Mouse (Mus musculus) embryo, embryonic 11 days (tissue): Measurements from ENCODE around the gene Mgea5.
A peak's percentile ranks its signal among the peaks of the same experiment; 100 is the strongest.

ENCODE experiments used
- DNase-seq: peaks from one replicate; pipeline ENCODE4 v3.0.0-alpha.2; 2015

Mgea5 gene

DNA sequence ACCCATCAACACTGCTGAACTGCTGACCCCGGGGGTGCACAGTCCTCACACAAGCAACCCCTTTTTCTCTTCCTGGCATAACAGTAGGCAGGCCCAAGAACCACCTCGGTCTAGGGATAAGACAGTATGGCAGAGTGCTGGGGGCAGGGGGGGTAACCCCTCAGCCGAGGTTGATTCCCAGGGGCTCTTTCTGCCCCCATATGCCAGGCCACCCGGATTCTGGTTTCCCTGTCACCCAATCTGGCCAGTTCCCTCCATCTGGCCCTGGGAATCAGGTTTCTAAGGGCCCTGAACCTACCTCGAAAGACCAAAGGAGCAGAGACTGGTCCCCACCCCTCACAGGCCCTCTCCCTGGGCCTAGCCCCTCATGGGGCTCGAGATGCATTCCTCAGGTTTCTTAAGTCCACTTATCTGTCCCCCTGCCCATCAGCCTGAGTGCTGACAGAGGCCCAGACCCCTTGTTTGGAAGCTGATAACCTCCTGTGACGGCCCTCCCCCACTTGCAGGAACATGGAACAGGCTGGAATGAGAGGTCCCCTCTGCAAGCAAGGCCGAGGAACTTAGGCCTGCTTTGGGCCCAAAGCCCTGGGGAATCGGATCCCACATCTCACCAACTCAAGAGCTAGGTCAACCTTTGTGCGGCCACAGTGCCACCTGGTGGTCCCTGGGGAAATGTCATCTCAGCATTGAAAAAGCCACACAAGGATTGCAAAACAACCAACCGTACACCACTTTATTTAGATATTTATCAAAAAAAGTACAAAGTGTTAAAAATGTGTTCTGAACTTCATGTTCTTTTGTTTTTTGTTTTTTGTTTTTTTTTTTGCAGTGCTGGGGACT, 36.4 kb downstream of the Mgea5 start:
- DNase-seq = peak; percentile 86

DNA sequence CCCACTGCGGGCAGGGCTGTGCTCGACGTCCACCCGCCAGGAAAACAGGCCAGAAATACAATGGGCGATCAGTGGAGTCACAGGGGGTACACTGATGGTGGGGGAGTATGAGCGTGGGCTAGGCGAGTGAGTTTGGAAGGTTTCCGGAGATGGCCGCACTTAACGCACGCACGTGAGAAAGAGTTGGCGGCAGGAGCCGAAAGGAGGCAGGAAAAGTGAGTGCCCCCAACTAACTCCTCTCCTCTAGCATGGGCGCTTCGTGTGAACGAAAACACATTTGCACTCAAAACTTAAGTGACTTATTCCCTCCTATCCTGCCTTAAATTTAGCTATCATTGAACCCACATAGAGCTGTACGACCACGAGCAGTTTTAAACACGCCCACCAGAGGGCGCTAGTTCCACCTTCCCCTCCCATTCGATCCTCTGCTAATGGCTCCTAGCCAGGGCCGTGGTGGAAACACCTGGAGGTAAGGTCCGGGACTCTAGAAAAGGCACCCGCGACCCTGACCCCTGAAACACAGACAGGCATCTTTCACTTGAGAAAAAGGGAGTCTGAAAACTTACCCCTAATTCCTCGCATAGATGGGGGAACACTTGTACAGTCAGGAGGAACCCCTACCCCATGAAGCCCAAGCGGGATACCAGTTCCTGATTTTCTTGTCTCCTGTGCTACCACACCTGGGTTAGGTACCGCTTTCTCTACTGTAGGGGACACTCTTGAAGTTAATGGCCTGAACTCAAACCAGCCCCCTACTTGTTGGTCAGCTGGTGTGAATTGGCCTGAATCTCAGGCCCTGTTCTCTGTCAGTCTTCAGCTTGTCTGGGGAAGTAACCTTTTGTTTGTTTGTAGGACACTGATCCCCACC, 37.2 kb downstream of the Mgea5 start:
- peak; percentile 77 for DNase-seq

DNA sequence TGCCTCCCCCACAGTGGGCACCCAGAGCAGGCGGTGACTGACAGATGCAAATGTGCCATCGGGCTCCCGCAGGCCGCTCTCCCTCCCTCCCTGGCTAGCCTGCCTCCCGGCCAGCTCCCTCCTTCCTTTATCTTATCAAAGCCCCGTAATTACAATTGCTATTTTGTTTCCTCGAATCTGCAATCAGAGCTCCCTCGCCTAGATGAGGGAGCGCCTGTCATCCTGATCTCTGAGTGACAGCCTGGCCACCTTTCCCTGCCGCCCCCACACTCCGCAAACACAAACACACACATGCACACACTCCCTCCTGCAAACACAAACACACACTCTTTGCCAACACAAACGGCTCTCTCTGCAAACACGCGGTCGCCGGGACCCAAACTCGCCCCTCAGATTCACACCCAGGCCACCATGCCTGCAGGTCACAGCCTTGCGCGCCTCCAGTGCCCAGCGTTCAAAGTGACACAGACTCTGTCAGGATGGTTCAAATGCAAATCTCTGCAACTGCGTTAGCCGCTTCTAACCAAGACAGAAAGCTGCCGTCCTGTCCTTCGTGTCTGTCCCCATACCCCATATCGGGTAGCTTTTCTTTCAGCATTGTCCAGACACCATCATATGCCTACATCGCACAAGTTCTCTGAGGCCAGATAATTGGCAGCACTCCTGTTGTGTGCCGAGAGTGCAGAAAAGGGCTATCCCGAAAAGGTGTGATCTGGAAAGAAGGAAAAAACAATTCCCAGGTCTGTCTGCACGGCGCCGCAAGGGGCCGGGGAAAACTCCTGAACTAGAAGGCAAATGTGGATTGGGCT, 38.1 kb downstream of the Mgea5 start:
- no peak for DNase-seq

DNA sequence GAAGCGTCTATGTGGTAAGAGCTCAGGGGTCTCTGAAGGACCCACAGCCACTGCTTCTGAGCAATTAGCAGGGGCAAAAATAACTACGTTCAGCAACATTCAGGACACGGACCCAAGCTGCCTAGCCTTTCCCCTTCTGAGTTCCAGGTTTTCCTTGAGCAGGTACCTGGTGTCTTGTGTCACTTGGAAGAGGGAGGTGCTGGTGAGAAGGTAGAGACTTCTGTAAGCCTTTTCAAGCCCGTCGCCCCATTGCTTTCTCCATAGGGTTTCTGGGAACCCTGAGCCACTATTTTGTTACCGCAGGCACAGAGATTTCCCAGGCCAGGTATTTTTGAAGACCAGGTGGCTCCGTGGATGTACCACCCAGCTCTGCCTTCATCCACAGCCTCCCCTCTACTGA, 40.0 kb downstream of the Mgea5 start:
- DNase-seq = no peak

GRCm38 (mm10) chr19:45742984-45743575, 40.6 kb downstream of the Mgea5 start:
- DNase-seq = peak; percentile 44

- DNase-seq = peak; percentile 60
Observed at GRCm38 (mm10) chr19:45742218-45742983, 41.2 kb downstream of the Mgea5 start, which contains the start of gene Fgf8. TSS of gene Fgf8 (minus strand) at chr19:45742915.

GRCm38 (mm10) chr19:45741431-45742217, 42.0 kb downstream of the Mgea5 start:
- no peak for DNase-seq

GRCm38 (mm10) chr19:45740817-45741216, 42.8 kb downstream of the Mgea5 start:
- DNase-seq = no peak

GRCm38 (mm10) chr19:45740233-45740632, 43.4 kb downstream of the Mgea5 start:
- no peak for DNase-seq

- no peak for DNase-seq
Observed at GRCm38 (mm10) chr19:45738521-45738920, 45.1 kb downstream of the Mgea5 start.

DNA sequence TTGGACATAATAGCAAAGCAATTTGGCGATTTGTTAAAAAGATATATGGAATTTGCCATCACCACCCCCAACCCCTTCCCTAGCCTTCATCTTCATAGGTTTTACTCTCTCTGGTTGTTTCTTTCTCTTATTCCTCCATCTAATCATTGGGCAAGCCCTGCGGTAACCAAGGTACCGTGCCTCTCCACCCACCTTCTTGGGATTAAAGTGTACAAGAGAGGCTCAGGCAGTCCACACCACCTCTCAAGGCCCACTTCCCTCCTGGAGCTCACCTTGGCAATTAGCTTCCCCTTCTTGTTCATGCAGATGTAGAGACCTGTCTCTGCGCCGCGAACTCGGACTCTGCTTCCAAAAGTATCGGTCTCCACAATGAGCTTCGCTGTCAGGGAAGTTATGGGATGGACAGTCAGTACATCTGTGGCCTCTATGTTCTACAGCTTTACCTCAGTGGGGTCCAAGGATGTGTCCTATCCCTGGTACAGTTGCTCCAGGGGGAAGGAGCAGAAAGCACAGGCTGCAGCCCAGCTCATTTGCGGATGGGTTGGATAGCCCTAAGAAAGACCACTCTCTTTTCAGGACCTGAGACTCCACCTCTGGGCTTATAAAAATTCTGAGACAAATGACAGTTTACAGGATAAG, 45.7 kb downstream of the Mgea5 start:
- DNase-seq = no peak

- peak; percentile 67 for DNase-seq
Observed at GRCm38 (mm10) chr19:45737208-45737845, 46.3 kb downstream of the Mgea5 start.

- peak; percentile 76 for DNase-seq
Observed at GRCm38 (mm10) chr19:45736855-45737207, 46.8 kb downstream of the Mgea5 start.

DNA sequence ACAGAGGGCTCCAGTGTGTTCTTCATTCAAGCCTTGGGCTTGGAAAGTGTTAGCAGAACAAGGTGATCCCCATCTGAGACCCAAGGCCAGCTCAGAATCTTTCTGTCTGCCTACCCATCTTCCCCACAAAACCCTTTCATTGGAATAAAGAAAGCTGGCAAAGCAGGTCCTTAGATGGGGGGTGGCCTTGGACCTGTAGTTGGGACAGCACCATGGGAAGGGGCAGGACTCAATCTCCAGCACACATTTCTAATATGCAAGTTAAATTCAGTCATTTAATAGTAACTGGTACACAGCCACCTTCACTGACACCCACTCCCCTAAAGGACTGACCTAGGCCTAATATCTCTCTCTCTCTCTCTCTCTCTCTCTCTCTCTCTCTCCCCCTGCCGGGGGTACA, 47.4 kb downstream of the Mgea5 start:
- DNase-seq = no peak

DNA sequence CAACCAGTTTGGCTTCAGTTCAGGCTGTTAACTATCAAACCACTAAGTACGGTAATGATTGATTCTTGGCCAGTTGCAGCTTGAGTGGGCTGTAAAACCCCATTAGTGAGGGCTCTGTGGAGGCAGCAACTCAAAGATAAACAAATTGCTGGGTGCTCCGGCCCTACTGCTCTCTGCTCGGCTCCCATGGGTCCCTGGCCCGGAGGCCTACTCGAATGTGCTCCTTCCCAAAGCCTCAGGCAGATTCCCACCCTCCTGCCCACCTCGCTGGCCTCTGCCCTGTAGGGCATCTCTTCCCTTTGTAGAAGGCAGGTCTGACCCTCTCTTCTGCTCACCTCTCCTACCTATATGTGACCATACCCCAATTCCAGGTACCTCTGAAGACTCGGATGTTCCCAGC, 48.9 kb downstream of the Mgea5 start:
- no peak for DNase-seq

DNA sequence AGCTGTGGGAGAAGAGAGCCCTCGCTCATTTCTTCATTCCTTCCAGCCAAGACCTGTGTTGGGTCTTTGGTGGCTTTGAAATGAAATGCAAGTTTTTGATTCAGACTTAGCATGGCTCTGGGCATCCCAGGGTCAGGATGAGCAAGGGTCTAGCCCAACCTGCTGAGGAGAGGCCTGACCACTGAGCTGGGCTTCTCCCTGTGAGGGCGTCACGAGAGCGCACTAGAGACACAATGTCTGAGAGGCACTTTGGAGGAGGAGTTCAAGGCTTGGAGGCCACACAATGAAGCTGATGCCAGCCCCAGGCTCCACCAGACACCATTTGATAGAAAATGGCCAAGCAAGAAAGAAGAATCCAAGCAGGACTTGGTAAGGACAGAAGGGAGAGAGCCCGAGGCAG, 49.4 kb downstream of the Mgea5 start:
- no peak for DNase-seq

DNA sequence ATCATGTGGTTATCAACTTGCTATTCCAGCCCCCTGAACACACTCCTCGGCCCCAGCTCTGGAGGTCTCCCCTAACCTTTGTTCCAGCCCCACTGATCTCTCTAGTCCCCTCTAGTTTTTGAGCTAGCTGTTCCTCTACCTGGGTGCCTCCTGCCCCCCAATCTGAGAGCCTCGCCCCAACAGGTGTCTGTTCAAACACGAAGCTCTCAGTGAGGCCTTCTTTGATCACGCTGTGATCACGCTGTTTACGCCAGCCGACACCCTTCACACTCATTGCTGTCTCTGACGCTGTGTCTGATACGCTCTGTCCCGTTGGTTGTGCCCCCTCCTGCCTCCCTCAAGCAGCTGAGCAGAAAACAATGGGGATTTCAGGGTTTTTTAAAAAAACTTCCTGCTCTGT, 50.1 kb downstream of the Mgea5 start:
- DNase-seq = no peak

DNA sequence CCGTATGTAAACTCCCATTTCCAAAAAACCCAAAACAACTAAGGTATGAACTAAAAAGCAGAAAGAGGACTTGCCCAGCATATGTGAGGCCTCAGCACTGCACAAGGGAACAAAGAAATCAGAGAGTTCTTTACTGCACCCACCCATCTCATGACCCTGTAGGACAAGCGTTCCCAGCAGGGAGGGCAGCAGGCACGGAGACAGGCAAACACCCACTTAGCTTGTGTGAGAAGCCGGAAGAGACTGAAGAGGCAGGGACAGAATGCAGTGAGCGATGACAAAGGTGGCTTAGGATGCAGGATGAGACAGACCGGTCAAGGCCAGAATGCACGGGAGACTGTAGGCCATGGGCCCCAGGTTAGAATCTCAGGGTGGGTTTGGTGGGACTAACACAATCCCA, 52.0 kb downstream of the Mgea5 start:
- no peak for DNase-seq

GRCm38 (mm10) chr19:45730042-45730441, 53.6 kb downstream of the Mgea5 start:
- DNase-seq = no peak

- no peak for DNase-seq
Observed at GRCm38 (mm10) chr19:45727231-45727630, 56.4 kb downstream of the Mgea5 start.
